Mouse (Mus musculus) heart, embryonic 15.5 days (tissue): ENCODE measurements around the gene Spen. TPM values are rescaled to one million over a fixed set of nuclear protein-coding genes. Genes with fewer than 3 reads are reported as not detected.

Experiments used
- ATAC-seq: fragments of 200-750 bp; cut with Nextera tagmentation; replicated peaks from 2 replicates; pipeline ENCODE4 v1.8.0; 2017; ENCODE audit warnings: low read depth, moderate TSS enrichment; ENCODE audit not compliant: insufficient number of reproducible peaks, insufficient read depth, low FRiP score
- H3K27ac ChIP-seq: fragments of 300-500 bp; sonication (generic); 2 replicates; pipeline ENCODE4 v1.5.1; 2015; ENCODE audit warnings: mild to moderate bottlenecking, inconsistent platforms
- H3K27me3 ChIP-seq: fragments of 300-500 bp; sonication (generic); 2 replicates; pipeline ENCODE4 v1.6.1; 2015; ENCODE audit warnings: inconsistent platforms
- H3K36me3 ChIP-seq: fragments of 300-500 bp; sonication (generic); 2 replicates; pipeline ENCODE4 v1.6.1; 2015; ENCODE audit warnings: mild to moderate bottlenecking, inconsistent platforms
- H3K4me1 ChIP-seq: fragments of 300-500 bp; sonication (generic); replicated peaks from 2 replicates; pipeline ENCODE4 v1.6.1; 2015; ENCODE audit warnings: inconsistent platforms
- H3K4me2 ChIP-seq: fragments of 300-500 bp; sonication (generic); 2 replicates; pipeline ENCODE4 v1.6.1; 2015; ENCODE audit warnings: inconsistent platforms, mild to moderate bottlenecking, moderate library complexity
- H3K4me3 ChIP-seq: fragments of 300-500 bp; sonication (generic); 2 replicates; pipeline ENCODE4 v1.5.1; 2015; ENCODE audit warnings: mild to moderate bottlenecking, inconsistent platforms
- H3K9ac ChIP-seq: fragments of 300-500 bp; sonication (generic); 2 replicates; pipeline ENCODE4 v1.6.1; 2015; ENCODE audit warnings: mild to moderate bottlenecking, inconsistent platforms
- H3K9me3 ChIP-seq: fragments of 300-500 bp; sonication (generic); replicated peaks from 2 replicates; pipeline ENCODE4 v1.6.1; 2016; ENCODE audit warnings: inconsistent platforms
- WGBS: fragments of 180-500 bp; shearing (Covaris S2); methylation state at CpG from one replicate; pipeline ENCODE4 v1.1.7; 2015; ENCODE audit warnings: mixed read lengths; 5-methylcytosine and 5-hydroxymethylcytosine counted together
- polyA plus RNA-seq: library from polyadenylated mRNA; unstranded; fragments of >200 nt; fragmentation: Nextera tagmentation; extraction: Ambion mirVana; gene quantifications from 2 replicates; pipeline ENCODE4 v1.2.1, GENCODE M21; 2015

Spen gene
- polyA plus RNA-seq, 1 experiment from 2014 or later = 6.3 TPM

DNA sequence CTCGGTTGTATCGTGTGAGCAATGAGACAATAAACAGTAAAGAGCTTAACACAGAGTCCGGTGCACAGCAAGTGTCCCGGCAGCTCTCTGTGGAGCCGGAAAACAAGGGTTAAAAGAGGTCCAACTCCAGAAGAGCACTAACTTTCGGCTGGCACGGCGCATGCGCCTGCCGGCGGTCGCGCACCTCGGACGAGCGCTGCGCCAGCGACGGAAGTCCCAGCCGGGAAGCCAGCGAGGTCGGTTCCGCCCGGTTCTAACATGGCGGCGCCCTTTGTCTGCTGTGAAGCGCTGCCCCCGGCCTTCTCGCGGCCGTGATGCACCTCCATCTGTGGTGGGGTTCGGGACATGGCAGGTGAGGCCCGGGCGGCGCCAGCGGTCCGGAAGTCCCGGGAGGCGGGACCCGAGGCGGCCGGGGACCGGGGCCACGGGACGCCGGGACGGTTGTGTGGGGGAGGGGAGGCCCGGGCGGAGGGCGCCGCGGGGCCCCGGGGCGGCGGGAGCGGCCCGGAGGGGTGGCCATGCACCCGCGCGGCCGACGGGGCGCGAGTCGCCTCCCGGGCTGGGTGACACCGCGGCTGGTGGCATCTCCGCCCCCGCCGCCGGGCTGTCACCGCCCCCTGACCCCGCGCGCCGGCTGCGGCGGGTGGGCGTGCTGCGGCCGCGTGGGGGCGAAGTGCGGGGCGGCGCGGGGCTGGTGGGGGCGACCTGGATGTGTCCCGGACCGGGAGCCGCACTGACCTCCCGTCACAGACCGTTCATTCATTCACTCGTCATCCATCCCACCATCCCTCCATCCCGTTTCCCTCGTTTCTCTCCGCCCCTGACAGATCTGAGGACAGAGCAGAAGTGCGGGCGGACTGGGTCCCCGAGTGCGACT lies 93.7 kb downstream of the Spen start, which contains the start of gene Zbtb17:
Gene Zbtb17 (plus strand): TSS at position 204 of the 877 bp plus-strand sequence.
- under 1% methylated on average over 87 of the region's 102 CpGs for WGBS
- Histone ChIP-seq H3K9me3 (no peaks in the 10 kb centered on the region), H3K9ac (peak within 1 kb of the TSS; percentile 92), H3K27me3 (no peaks in the 10 kb centered on the region), H3K4me2 (peak within 1 kb of the TSS; percentile 88), H3K27ac (peak within 1 kb of the TSS; percentile 76), H3K4me3 (peak within 1 kb of the TSS; percentile 90), H3K36me3 (peaks cover 9% of the 10 kb centered on the region; the same call in 1 of the 2 replicates), H3K4me1 (peaks cover 21% of the 10 kb centered on the region)
- ATAC-seq = peak; percentile 86

DNA sequence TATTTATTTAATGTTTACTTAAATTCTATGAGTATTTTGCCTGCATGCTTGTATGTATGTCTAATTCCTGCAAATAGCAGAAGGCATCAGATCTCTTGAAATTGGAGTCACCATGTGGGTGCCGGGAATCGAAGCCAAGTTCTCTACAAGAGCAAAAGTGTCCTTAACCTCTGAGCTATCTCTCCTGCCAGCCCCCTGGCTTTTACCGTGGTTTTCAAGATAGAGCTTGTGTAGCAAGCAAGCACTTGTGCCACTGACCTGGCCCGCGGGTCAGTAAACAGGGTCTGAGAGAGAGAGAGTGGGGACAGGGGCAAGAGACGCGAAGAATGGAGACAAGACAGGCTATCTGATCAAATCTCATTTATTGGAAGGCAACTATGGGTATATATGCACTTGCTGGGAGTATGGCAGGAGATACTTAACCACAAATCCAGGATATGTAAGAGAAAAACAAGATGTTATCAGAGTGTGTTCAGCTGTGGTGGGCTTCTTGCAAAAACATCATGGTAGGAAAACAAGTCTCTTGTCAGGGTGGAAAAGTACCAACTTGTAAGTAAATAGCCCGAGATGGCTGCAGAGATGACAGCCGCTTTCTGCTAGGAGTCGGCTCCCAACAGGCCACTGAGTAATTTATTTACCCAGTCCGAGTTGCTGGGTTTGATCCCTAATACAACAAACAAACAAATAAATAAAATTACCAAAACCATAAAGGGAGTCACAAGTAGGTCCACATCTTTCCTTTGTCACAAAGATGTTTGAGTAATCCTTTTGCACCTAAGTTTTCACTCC lies 94.6 kb downstream of the Spen start:
- peaks cover 9% of the 10 kb centered on the region; the same call in 1 of the 2 replicates for H3K36me3 ChIP-seq
- 0 out of 2 replicates have a peak overlapping the region, but pooled peaks have one; percentile 19 for H3K27ac ChIP-seq
- no peaks in the 10 kb centered on the region for H3K27me3 ChIP-seq
- peak overlapping the region; percentile 92 for H3K9ac ChIP-seq
- H3K4me3 ChIP-seq = peak overlapping the region; percentile 90
- peak overlapping the region; percentile 70 for H3K4me2 ChIP-seq
- no peak for ATAC-seq
- peaks cover 21% of the 10 kb centered on the region for H3K4me1 ChIP-seq
- WGBS = 44% methylated on average over 11 of the region's 11 CpGs
- H3K9me3 ChIP-seq = no peaks in the 10 kb centered on the region

DNA sequence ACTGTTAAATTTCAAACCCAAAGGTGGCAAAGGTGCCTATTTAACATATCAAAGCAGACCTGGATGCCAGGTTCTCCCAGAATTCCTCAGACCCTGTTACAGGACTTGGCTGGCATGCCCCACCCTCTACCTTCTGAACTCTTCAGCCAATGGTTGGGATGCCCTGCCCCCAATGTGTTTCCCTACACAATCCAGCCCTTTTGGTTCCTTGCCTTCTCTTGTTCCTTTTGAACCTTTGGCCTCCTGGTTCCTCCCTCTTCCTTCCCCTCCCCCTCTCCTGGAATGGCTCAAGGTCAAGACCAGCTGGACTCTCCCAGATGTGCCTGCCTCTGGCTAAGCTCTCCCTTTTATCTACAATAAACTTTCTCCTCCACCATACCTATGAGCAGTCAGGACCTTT lies 97.5 kb downstream of the Spen start:
- no peaks in the 10 kb centered on the region for H3K9me3 ChIP-seq
- H3K4me2 ChIP-seq = no peak overlapping the region
- H3K4me3 ChIP-seq = no peak overlapping the region
- no peak overlapping the region for H3K9ac ChIP-seq
- H3K27ac ChIP-seq = no peak overlapping the region
- H3K36me3 ChIP-seq = no peaks in the 10 kb centered on the region
- H3K4me1 ChIP-seq = peaks cover 16% of the 10 kb centered on the region
- H3K27me3 ChIP-seq = no peaks in the 10 kb centered on the region
- ATAC-seq = no peak

DNA sequence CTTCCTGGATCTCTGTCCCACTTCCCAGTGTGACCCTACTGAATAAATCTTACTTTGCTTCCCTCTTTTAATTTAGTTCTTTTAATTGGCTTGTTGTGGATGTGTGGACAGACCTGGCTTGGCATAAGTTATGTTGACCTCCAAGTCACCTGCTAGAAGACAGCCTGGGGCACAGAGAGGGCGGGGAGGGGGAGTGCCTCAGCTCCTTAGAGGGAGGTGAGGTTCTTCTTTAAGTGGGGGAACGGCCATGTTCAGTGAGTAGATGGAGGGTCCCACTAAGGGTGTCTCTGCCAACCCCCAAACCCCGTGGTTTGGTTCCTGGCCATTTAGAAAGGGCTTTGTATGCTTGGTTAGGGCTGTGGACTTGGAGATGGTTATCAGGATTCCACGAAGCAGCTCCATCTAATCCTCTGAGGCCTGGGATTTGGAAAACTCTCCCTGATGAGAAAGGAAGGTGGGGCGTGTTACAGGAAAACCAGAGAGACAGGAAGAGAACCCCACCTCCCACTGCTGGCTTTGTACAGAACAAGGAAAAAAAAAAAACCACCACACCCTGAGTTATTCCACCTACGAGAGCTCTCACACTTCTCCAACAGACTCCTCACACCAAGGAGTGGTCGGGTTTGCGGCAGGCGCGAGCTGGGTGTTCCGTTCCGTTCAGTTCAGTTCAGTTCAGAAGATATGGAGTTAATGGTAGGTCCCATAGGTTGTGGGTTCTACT lies 99.2 kb downstream of the Spen start:
- no peak overlapping the region for H3K4me3 ChIP-seq
- 78% methylated on average over 12 of the region's 12 CpGs for WGBS
- H3K9ac ChIP-seq = no peak overlapping the region
- no peaks in the 10 kb centered on the region for H3K36me3 ChIP-seq
- no peak overlapping the region for H3K27ac ChIP-seq
- no peaks in the 10 kb centered on the region for H3K9me3 ChIP-seq
- no peak overlapping the region for H3K4me2 ChIP-seq
- no peak for ATAC-seq
- peaks cover 8% of the 10 kb centered on the region for H3K4me1 ChIP-seq
- H3K27me3 ChIP-seq = no peaks in the 10 kb centered on the region

DNA sequence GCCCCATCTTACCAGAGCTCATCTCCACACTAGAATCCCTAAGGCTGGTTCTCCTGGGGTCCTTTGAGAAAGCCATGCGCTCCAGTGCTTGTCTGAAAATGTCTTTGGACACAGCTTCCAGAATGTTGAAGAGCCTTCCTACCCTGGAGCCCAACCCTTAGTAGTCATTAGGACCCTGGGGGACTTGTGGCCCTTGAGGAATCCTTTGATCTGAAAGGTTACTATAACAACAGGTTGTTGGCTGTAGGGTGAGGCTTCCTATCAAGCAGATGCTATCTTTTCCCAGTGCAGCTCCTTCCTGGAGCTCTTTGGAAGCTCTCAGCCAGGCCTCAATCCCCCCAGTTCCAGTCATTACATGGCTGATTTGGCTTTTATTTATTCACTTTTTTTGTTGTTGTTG lies 102.4 kb downstream of the Spen start, which contains the start of gene Srarp:
Gene Srarp (minus strand): TSS at position 132 of the 400 bp plus-strand sequence.
- H3K4me3 ChIP-seq = no peak within 1 kb of the TSS
- no peaks in the 10 kb centered on the region for H3K36me3 ChIP-seq
- no peak within 1 kb of the TSS for H3K4me2 ChIP-seq
- ATAC-seq = no peak
- no peaks in the 10 kb centered on the region for H3K4me1 ChIP-seq
- no peaks in the 10 kb centered on the region for H3K27me3 ChIP-seq
- no peak within 1 kb of the TSS for H3K9ac ChIP-seq
- H3K27ac ChIP-seq = no peak within 1 kb of the TSS
- H3K9me3 ChIP-seq = no peaks in the 10 kb centered on the region
- WGBS = 74% methylated on average over 1 of the region's 1 CpGs

DNA sequence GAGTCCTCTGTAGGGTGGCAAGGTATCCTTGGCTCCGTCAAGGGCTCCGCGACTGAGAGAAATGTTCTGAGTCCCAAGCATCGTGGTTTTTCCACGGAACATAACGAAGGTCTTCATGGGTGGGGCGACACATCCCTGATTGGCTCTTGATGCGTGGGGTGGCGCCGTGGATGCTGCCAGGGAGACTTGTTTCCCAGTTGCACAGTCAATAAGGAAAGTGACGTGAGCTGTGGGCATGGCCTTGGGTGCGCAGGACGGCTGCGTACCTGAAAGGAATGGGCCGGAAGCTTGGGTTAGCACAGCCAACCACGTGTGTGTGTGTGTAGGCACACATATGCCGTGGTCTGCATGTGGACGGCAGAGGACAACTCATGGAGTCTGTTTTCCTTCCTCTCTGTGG lies 105.2 kb downstream of the Spen start:
- H3K36me3 ChIP-seq = no peaks in the 10 kb centered on the region
- no peaks in the 10 kb centered on the region for H3K27me3 ChIP-seq
- no peaks in the 10 kb centered on the region for H3K4me1 ChIP-seq
- 82% methylated on average over 18 of the region's 18 CpGs for WGBS
- no peak overlapping the region for H3K4me2 ChIP-seq
- no peak overlapping the region for H3K9ac ChIP-seq
- H3K27ac ChIP-seq = no peak overlapping the region
- H3K4me3 ChIP-seq = no peak overlapping the region
- ATAC-seq = no peak
- H3K9me3 ChIP-seq = no peaks in the 10 kb centered on the region

DNA sequence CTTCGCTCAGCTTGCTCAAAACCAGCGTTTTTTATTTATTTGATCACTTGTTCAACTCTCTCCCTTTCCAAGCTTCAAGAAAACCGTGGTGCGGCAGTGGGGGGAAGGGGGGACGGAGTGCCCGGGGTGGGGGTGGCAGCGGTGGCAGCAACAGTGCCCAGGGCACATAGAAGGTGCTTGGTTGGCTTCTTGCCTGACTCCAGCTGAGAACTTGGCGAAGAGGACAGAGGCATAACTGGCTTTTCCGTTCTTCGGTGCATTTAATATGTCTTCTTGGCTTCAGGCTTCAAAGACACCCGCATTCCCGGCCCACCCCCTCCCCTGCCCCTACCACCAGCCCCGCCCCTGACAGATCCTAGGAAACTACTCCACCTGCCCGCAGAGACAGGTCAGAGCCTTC lies 105.7 kb downstream of the Spen start:
- Histone ChIP-seq H3K9ac (no peak overlapping the region), H3K9me3 (no peaks in the 10 kb centered on the region), H3K4me3 (no peak overlapping the region), H3K4me1 (no peaks in the 10 kb centered on the region; the same call in 1 of the 2 replicates), H3K36me3 (no peaks in the 10 kb centered on the region), H3K27ac (no peak overlapping the region), H3K27me3 (no peaks in the 10 kb centered on the region), H3K4me2 (no peak overlapping the region)
- WGBS = 55% methylated on average over 14 of the region's 14 CpGs
- no peak for ATAC-seq

DNA sequence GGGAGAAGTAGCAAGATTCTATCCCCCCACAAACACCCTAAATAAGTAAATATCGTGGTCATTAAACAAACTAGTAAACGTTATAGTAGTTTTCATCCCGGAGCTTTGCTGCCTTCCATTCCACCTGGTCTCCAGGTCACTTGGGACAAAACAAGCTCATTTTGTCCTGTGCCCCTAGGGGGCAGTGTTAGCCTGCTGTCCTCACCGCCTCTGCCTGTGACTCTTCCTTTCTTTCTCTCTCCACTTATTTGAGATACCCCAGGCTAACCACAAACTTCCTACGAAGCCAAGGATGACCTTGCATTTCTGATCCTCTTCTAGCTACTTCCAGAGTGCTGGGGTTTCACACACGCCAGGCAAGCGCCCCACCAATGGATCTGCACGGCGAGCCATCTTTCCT lies 107.4 kb downstream of the Spen start:
- Histone ChIP-seq H3K9ac (no peak overlapping the region), H3K27ac (no peak overlapping the region), H3K4me2 (no peak overlapping the region), H3K4me3 (no peak overlapping the region), H3K9me3 (no peaks in the 10 kb centered on the region), H3K27me3 (no peaks in the 10 kb centered on the region), H3K36me3 (no peaks in the 10 kb centered on the region), H3K4me1 (peaks cover 16% of the 10 kb centered on the region)
- WGBS = 39% methylated on average over 9 of the region's 9 CpGs
- no peak for ATAC-seq

DNA sequence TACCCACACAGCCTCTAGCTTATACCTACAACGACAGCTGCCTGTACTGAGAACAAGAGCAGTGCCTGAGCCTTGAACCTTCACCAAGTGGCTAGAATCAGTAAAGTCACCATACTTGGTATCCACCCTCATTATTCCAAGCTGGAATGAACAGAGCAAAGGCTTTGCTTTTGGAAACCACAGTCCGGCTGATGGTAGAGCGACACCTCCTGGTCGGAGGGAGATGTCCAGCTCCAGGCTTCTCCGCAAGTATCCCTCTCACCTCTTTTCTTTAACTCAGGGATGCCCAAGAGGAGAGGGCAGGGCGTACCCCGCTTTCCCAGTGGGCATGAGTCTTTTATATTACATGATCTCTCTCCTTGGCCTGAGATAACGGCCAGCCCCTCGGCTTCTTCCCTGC lies 108.5 kb downstream of the Spen start:
- no peaks in the 10 kb centered on the region for H3K9me3 ChIP-seq
- no peak for ATAC-seq
- H3K4me3 ChIP-seq = no peak overlapping the region
- WGBS = 55% methylated on average over 9 of the region's 9 CpGs
- H3K36me3 ChIP-seq = no peaks in the 10 kb centered on the region
- 0 out of 2 replicates have a peak overlapping the region, but pooled peaks have one; percentile 19 for H3K27ac ChIP-seq
- no peak overlapping the region for H3K4me2 ChIP-seq
- no peak overlapping the region for H3K9ac ChIP-seq
- H3K4me1 ChIP-seq = peaks cover 26% of the 10 kb centered on the region
- H3K27me3 ChIP-seq = no peaks in the 10 kb centered on the region

DNA sequence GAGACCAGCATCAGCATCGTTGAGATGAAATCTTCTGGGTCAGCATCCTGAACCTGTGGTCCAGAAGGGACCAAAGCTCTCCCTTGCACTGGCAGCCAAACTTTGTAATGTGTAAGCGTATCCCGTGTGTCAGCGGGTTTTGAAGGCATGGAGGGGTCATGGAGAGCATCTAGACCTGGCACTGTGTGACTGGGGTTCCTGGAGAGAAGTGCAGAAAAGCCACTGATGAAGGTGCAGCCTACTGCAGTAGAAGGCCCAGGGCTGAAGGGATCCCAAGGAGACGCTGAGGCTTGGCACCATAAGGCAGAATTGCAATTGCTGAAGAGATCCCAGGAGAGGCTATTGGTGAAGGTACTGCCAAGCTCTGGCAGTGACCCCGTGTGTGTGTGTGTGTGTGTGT lies 109.0 kb downstream of the Spen start:
- no peak overlapping the region for H3K4me2 ChIP-seq
- H3K4me1 ChIP-seq = peaks cover 29% of the 10 kb centered on the region
- H3K27ac ChIP-seq = peak overlapping the region; percentile 19; the same call in 1 of the 2 replicates
- ATAC-seq = no peak
- WGBS = 70% methylated on average over 6 of the region's 6 CpGs
- no peaks in the 10 kb centered on the region for H3K36me3 ChIP-seq
- no peaks in the 10 kb centered on the region for H3K27me3 ChIP-seq
- H3K9me3 ChIP-seq = no peaks in the 10 kb centered on the region
- H3K9ac ChIP-seq = no peak overlapping the region
- no peak overlapping the region for H3K4me3 ChIP-seq

DNA sequence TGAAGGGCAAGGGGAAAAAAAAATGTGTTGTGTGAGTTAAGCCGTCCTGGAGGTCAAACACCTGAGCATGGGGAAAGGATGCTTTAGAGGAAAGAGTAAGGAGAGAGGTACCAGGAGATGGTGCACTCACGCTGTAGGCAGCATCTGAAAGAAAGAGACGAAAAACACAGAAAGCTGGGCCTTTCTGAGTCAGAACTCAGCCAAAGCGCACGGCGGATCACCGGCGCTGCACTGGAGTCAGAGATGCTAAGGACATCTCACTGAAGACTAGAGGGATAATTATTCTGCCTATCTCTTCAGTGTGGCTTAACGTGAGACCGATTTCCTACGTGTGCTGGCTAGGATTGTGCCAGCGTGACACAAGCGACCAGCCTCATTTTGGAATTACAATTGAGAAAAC lies 110.5 kb downstream of the Spen start:
- Histone ChIP-seq H3K4me1 (peaks cover 32% of the 10 kb centered on the region), H3K4me2 (no peak overlapping the region), H3K27ac (peak overlapping the region; percentile 97; the same call in 1 of the 2 replicates), H3K4me3 (no peak overlapping the region), H3K27me3 (no peaks in the 10 kb centered on the region), H3K9ac (no peak overlapping the region), H3K9me3 (no peaks in the 10 kb centered on the region), H3K36me3 (no peaks in the 10 kb centered on the region)
- WGBS = 81% methylated on average over 13 of the region's 13 CpGs
- no peak for ATAC-seq
